Mouse (Mus musculus): Measurements from ENCODE around the gene Orai3. TPM values are rescaled to one million over a fixed set of nuclear protein-coding genes. Genes with fewer than 3 reads are reported as not detected.
"Not testable (repeated sequence)": the region's sequence is repeated elsewhere in the genome, so short reads cannot be mapped to it uniquely, and the experiment has no call there.

The Orai3 gene
- 10 to 100 TPM; 12.8 to 15.4 TPM for polyA plus RNA-seq (2017; shearing (Covaris generic))

GRCm38 (mm10) chr7:127769651-127770038, at the start of gene Orai3:
Orai3 (plus strand) TSS chr7:127769815.
- peak; percentile 44 for ATAC-seq

GRCm38 (mm10) chr7:127725490-127725889, 44.1 kb upstream of the Orai3 start:
- ATAC-seq = no peak

- no peak for ATAC-seq
These were observed 43.7 kb upstream of the Orai3 start for GRCm38 (mm10) chr7:127725924-127726323.

- ATAC-seq = no peak
These were observed 41.7 kb upstream of the Orai3 start for GRCm38 (mm10) chr7:127727898-127728297.

- no peak for ATAC-seq
These were observed 39.4 kb upstream of the Orai3 start for GRCm38 (mm10) chr7:127730170-127730569.

- not testable (repeated sequence) for ATAC-seq
These were observed 37.5 kb upstream of the Orai3 start, which contains the start of gene Ctf2 for GRCm38 (mm10) chr7:127732066-127732465. Ctf2 (minus strand) TSS chr7:127732166.

GRCm38 (mm10) chr7:127744366-127745045, 25.1 kb upstream of the Orai3 start, which contains the start of gene Fbxl19:
Fbxl19 (plus strand) TSS chr7:127744543.
- ATAC-seq = peak; percentile 6

- peak; percentile 96 for ATAC-seq
These were observed 24.4 kb upstream of the Orai3 start for GRCm38 (mm10) chr7:127745251-127745651.

GRCm38 (mm10) chr7:127745652-127746493, 23.7 kb upstream of the Orai3 start:
- peak; percentile 52 for ATAC-seq

- no peak for ATAC-seq
These were observed 22.8 kb upstream of the Orai3 start for GRCm38 (mm10) chr7:127746494-127747491.

GRCm38 (mm10) chr7:127747559-127748234, 21.9 kb upstream of the Orai3 start:
- no peak for ATAC-seq

GRCm38 (mm10) chr7:127748235-127748560, 21.4 kb upstream of the Orai3 start:
- ATAC-seq = no peak

GRCm38 (mm10) chr7:127750131-127751127, 19.2 kb upstream of the Orai3 start:
- no peak for ATAC-seq

GRCm38 (mm10) chr7:127751619-127752018, 18.0 kb upstream of the Orai3 start:
- ATAC-seq = no peak

GRCm38 (mm10) chr7:127752069-127752468, 17.5 kb upstream of the Orai3 start:
- ATAC-seq = no peak

- ATAC-seq = no peak
These were observed 16.5 kb upstream of the Orai3 start for GRCm38 (mm10) chr7:127753158-127753557.

- ATAC-seq = no peak
These were observed 15.9 kb upstream of the Orai3 start for GRCm38 (mm10) chr7:127753741-127754140.

- no peak for ATAC-seq
These were observed 9.9 kb upstream of the Orai3 start for GRCm38 (mm10) chr7:127759716-127760115.

GRCm38 (mm10) chr7:127760478-127760877, 9.1 kb upstream of the Orai3 start:
- ATAC-seq = no peak

GRCm38 (mm10) chr7:127761026-127761425, 8.6 kb upstream of the Orai3 start:
- ATAC-seq = no peak

GRCm38 (mm10) chr7:127763642-127764041, 6.0 kb upstream of the Orai3 start:
- no peak for ATAC-seq

Measured in CD4-positive, CD25-positive, alpha-beta regulatory T cell, adult 4 months (primary cell).